Mouse (Mus musculus): ENCODE data around the gene Prdx6b.

Prdx6b gene

GRCm38 (mm10) chr2:80325779-80326178, 33.5 kb downstream of the Prdx6b start:
- DNase-seq (ENCODE audit: low spot score in 2 of 2): no peak

DNA sequence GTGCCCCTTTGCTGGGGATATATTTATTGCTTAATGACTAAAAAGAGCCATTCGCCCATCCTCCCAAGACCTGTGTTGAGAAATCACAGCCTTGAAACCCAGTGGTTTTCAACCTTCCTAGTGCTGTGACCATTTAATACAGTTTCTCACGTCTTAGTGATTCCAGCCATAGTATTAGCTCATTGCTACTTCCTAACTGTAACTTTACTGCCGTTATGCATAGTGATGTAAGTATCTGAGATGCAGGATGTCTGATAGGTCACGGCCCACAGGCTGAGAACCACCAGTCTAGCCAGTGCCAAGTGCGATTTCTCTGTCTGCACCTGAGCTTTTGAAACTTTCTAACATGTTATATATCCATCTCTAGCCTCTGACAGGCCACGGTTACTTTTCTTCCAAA, 35.0 kb downstream of the Prdx6b start:
- no peak for DNase-seq (ENCODE audit: low spot score in 2 of 2)

DNA sequence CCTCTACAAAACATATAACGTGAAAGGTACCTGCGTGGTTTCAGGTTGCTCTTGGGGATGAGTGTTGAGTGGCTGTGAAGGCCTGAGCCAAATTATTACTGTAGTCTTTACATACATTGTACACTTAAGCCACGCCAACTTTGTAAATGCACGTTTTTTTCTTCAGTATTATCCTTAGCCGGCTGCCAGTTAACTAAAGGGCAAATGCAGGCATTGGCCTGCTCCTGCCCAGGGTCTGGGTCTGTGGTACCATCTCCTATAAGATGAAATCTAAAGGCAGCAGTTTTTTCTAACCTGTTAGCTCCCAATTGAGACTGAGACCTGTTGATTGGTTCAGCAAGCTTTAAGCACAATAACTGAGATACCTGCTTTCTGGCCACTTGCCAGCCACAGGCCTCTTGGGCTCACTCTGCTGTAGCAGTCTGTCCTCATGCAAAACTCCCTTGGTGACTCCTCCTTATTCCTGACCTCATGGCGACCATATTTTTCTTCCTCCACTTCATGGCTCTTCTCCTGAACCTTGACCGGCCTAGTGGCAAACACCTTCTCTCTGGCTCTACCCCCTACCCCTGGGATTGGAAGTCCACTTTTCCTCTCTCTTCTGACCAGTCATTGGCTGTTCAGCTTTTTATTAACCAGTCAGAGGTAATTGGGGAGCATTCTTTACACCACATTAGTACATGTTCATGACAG, 36.8 kb downstream of the Prdx6b start:
- DNase-seq (ENCODE audit: low spot score in 2 of 2): no peak

DNA sequence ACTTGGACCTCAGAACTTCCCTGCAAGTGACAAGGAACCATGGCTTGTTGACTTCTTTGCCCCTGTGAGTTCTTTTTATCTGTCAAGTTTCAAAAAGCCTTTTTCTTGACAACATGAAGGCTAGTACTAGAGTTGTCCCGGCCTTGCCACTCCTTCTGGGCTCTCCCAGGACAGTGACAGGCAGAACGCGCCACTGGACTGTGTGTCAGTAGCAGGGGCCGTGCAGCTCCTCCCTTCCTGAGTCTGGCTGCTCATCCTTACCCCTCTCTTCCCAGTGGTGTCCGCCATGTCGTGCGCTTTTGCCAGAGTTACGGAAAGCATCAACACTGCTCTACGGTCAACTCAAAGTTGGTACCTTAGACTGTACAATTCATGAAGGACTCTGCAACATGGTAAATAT, 48.3 kb downstream of the Prdx6b start:
- DNase-seq (ENCODE audit: low spot score in 2 of 2): no peak
